Mouse (Mus musculus): ENCODE data around the gene Slc26a8. TPM values are rescaled to one million over a fixed set of nuclear protein-coding genes. Genes with fewer than 3 reads are reported as not detected.

Slc26a8 gene
- total RNA-seq, 1 experiment from 2014 or later: 2.8 TPM

- no peak for ATAC-seq (ENCODE audit: extremely low read depth, insufficient number of reproducible peaks, low FRiP score, poor library complexity, severe bottlenecking)
Measured at GRCm38 (mm10) chr17:28650268-28650667, 39.8 kb downstream of the Slc26a8 start.

- ATAC-seq (ENCODE audit: extremely low read depth, insufficient number of reproducible peaks, low FRiP score, poor library complexity, severe bottlenecking): peak; percentile 39; the same call in 1 of the 2 replicates
Measured at GRCm38 (mm10) chr17:28648607-28649370, 41.2 kb downstream of the Slc26a8 start.

GRCm38 (mm10) chr17:28646221-28646620 is 43.8 kb downstream of the Slc26a8 start:
- no peak for ATAC-seq (ENCODE audit: extremely low read depth, insufficient number of reproducible peaks, low FRiP score, poor library complexity, severe bottlenecking)

- ATAC-seq (ENCODE audit: extremely low read depth, insufficient number of reproducible peaks, low FRiP score, poor library complexity, severe bottlenecking): no peak
Measured at GRCm38 (mm10) chr17:28644112-28644511, 45.9 kb downstream of the Slc26a8 start.

GRCm38 (mm10) chr17:28643697-28644096 is 46.3 kb downstream of the Slc26a8 start:
- no peak for ATAC-seq (ENCODE audit: extremely low read depth, insufficient number of reproducible peaks, low FRiP score, poor library complexity, severe bottlenecking)

GRCm38 (mm10) chr17:28640113-28640512 is 49.9 kb downstream of the Slc26a8 start:
- ATAC-seq (ENCODE audit: extremely low read depth, insufficient number of reproducible peaks, low FRiP score, poor library complexity, severe bottlenecking): no peak

- no peak for ATAC-seq (ENCODE audit: extremely low read depth, insufficient number of reproducible peaks, low FRiP score, poor library complexity, severe bottlenecking)
Measured at GRCm38 (mm10) chr17:28637711-28638690, 52.0 kb downstream of the Slc26a8 start.

GRCm38 (mm10) chr17:28635842-28636241 is 54.2 kb downstream of the Slc26a8 start:
- ATAC-seq (ENCODE audit: extremely low read depth, insufficient number of reproducible peaks, low FRiP score, poor library complexity, severe bottlenecking): no peak

- no peak for ATAC-seq (ENCODE audit: extremely low read depth, insufficient number of reproducible peaks, low FRiP score, poor library complexity, severe bottlenecking)
Measured at GRCm38 (mm10) chr17:28629125-28629524, 60.9 kb downstream of the Slc26a8 start.

GRCm38 (mm10) chr17:28628248-28629124 is 61.5 kb downstream of the Slc26a8 start:
- no peak for ATAC-seq (ENCODE audit: extremely low read depth, insufficient number of reproducible peaks, low FRiP score, poor library complexity, severe bottlenecking)

- no peak for ATAC-seq (ENCODE audit: extremely low read depth, insufficient number of reproducible peaks, low FRiP score, poor library complexity, severe bottlenecking)
Measured at GRCm38 (mm10) chr17:28626937-28627336, 63.1 kb downstream of the Slc26a8 start.

- ATAC-seq (ENCODE audit: extremely low read depth, insufficient number of reproducible peaks, low FRiP score, poor library complexity, severe bottlenecking): peak; percentile 20; the same call in 1 of the 2 replicates
Measured at GRCm38 (mm10) chr17:28625327-28625726, 64.7 kb downstream of the Slc26a8 start.

GRCm38 (mm10) chr17:28624841-28625240 is 65.2 kb downstream of the Slc26a8 start:
- no peak for ATAC-seq (ENCODE audit: extremely low read depth, insufficient number of reproducible peaks, low FRiP score, poor library complexity, severe bottlenecking)

GRCm38 (mm10) chr17:28622300-28622759 is 67.7 kb downstream of the Slc26a8 start, which contains the start of gene Srpk1:
Gene Srpk1, minus strand, starts transcription at chr17:28622709.
- peak; percentile 72 for ATAC-seq (ENCODE audit: extremely low read depth, insufficient number of reproducible peaks, low FRiP score, poor library complexity, severe bottlenecking)

GRCm38 (mm10) chr17:28621381-28622299 is 68.4 kb downstream of the Slc26a8 start:
- ATAC-seq (ENCODE audit: extremely low read depth, insufficient number of reproducible peaks, low FRiP score, poor library complexity, severe bottlenecking): no peak

- ATAC-seq (ENCODE audit: extremely low read depth, insufficient number of reproducible peaks, low FRiP score, poor library complexity, severe bottlenecking): no peak
Measured at GRCm38 (mm10) chr17:28618775-28619174, 71.3 kb downstream of the Slc26a8 start.

- no peak for ATAC-seq (ENCODE audit: extremely low read depth, insufficient number of reproducible peaks, low FRiP score, poor library complexity, severe bottlenecking)
Measured at GRCm38 (mm10) chr17:28618124-28618523, 71.9 kb downstream of the Slc26a8 start.

GRCm38 (mm10) chr17:28617636-28618035 is 72.4 kb downstream of the Slc26a8 start:
- no peak for ATAC-seq (ENCODE audit: extremely low read depth, insufficient number of reproducible peaks, low FRiP score, poor library complexity, severe bottlenecking)

Measured in neutrophil, adult 5-6 weeks (primary cell).